Mouse (Mus musculus): Measurements from ENCODE around the gene Ctbp2. TPM values are rescaled to one million over a fixed set of nuclear protein-coding genes. Genes with fewer than 3 reads are reported as not detected.

Ctbp2 gene
- polyA plus RNA-seq, 1 experiment from 2014 or later: 129 TPM

GRCm38 (mm10) chr7:133123244-133123998, 733 bp downstream of the Ctbp2 start, which contains the start of gene Fgfr2:
Gene Fgfr2 (minus strand): TSS chr7:133123350.
- no peaks in the 10 kb centered on the region for H3K36me3 ChIP-seq (replicated peaks; ENCODE audit: control insufficient read depth, insufficient read depth, low read depth, low read length)
- peak within 1 kb of the TSS; percentile 92 for H3K4me2 ChIP-seq (ENCODE audit: low read depth, low read length)
- H3K4me3 ChIP-seq (ENCODE audit: low read depth, low read length): peak within 1 kb of the TSS; percentile 95
- under 1% methylated on average over 37 of the region's 53 CpGs for WGBS
- DNase-seq (ENCODE audit: low spot score) (peak; percentile 82), ATAC-seq (replicated peaks; ENCODE audit: insufficient number of reproducible peaks, low FRiP score, low TSS enrichment, low read depth) (peak; percentile 69)
- H3K9ac ChIP-seq (replicated peaks; ENCODE audit: low read length): peak within 1 kb of the TSS; percentile 98
- H3K27me3 ChIP-seq (ENCODE audit: control insufficient read depth, insufficient read depth, low read length): no peaks in the 10 kb centered on the region
- 0 out of 2 replicates have a peak, but pooled peaks cover 3% of the 10 kb centered on the region for H3K4me1 ChIP-seq (ENCODE audit: control insufficient read depth, insufficient read depth, low read length)
- peak within 1 kb of the TSS; percentile 99 for H3K27ac ChIP-seq (replicated peaks; ENCODE audit: low read depth, low read length)
- no peaks in the 10 kb centered on the region for H3K9me3 ChIP-seq (replicated peaks; ENCODE audit: control insufficient read depth, low read length)

- no peaks in the 10 kb centered on the region for H3K27me3 ChIP-seq (ENCODE audit: control insufficient read depth, insufficient read depth, low read length)
- no peaks in the 10 kb centered on the region for H3K9me3 ChIP-seq (replicated peaks; ENCODE audit: control insufficient read depth, low read length)
- H3K9ac ChIP-seq (replicated peaks; ENCODE audit: low read length): peak overlapping the region; percentile 98
- 0 out of 2 replicates have a peak, but pooled peaks cover 3% of the 10 kb centered on the region for H3K4me1 ChIP-seq (ENCODE audit: control insufficient read depth, insufficient read depth, low read length)
- peak overlapping the region; percentile 95 for H3K4me3 ChIP-seq (ENCODE audit: low read depth, low read length)
- H3K4me2 ChIP-seq (ENCODE audit: low read depth, low read length): peak overlapping the region; percentile 62
- under 1% methylated on average over 84 of the region's 102 CpGs for WGBS
- H3K27ac ChIP-seq (replicated peaks; ENCODE audit: low read depth, low read length): peak overlapping the region; percentile 99
- DNase-seq (ENCODE audit: low spot score) (peak; percentile 65), ATAC-seq (replicated peaks; ENCODE audit: insufficient number of reproducible peaks, low FRiP score, low TSS enrichment, low read depth) (peak; percentile 15)
- no peaks in the 10 kb centered on the region for H3K36me3 ChIP-seq (replicated peaks; ENCODE audit: control insufficient read depth, insufficient read depth, low read depth, low read length)
Measured at GRCm38 (mm10) chr7:133122379-133123243, 1.5 kb downstream of the Ctbp2 start.

- no peaks in the 10 kb centered on the region for H3K9me3 ChIP-seq (replicated peaks; ENCODE audit: control insufficient read depth, low read length)
- WGBS: under 1% methylated on average over 49 of the region's 94 CpGs
- H3K27ac ChIP-seq (replicated peaks; ENCODE audit: low read depth, low read length): peak overlapping the region; percentile 99
- no peaks in the 10 kb centered on the region for H3K36me3 ChIP-seq (replicated peaks; ENCODE audit: control insufficient read depth, insufficient read depth, low read depth, low read length)
- H3K4me3 ChIP-seq (ENCODE audit: low read depth, low read length): peak overlapping the region; percentile 95
- H3K9ac ChIP-seq (replicated peaks; ENCODE audit: low read length): peak overlapping the region; percentile 98
- DNase-seq (ENCODE audit: low spot score) (peak; percentile 67), ATAC-seq (replicated peaks; ENCODE audit: insufficient number of reproducible peaks, low FRiP score, low TSS enrichment, low read depth) (no peak)
- H3K27me3 ChIP-seq (ENCODE audit: control insufficient read depth, insufficient read depth, low read length): no peaks in the 10 kb centered on the region
- peak overlapping the region; percentile 62 for H3K4me2 ChIP-seq (ENCODE audit: low read depth, low read length)
- 0 out of 2 replicates have a peak, but pooled peaks cover 3% of the 10 kb centered on the region for H3K4me1 ChIP-seq (ENCODE audit: control insufficient read depth, insufficient read depth, low read length)
Measured at GRCm38 (mm10) chr7:133121661-133122378, 2.3 kb downstream of the Ctbp2 start.

GRCm38 (mm10) chr7:133121080-133121607, 3.0 kb downstream of the Ctbp2 start:
- Histone ChIP-seq H3K4me1 (ENCODE audit: control insufficient read depth, insufficient read depth, low read length) (0 out of 2 replicates have a peak, but pooled peaks cover 5% of the 10 kb centered on the region), H3K4me2 (ENCODE audit: low read depth, low read length) (peak overlapping the region; percentile 62), H3K36me3 (replicated peaks; ENCODE audit: control insufficient read depth, insufficient read depth, low read depth, low read length) (no peaks in the 10 kb centered on the region), H3K27me3 (ENCODE audit: control insufficient read depth, insufficient read depth, low read length) (no peaks in the 10 kb centered on the region), H3K4me3 (ENCODE audit: low read depth, low read length) (peak overlapping the region; percentile 95), H3K9ac (replicated peaks; ENCODE audit: low read length) (peak overlapping the region; percentile 98), H3K27ac (replicated peaks; ENCODE audit: low read depth, low read length) (peak overlapping the region; percentile 99), H3K9me3 (replicated peaks; ENCODE audit: control insufficient read depth, low read length) (no peaks in the 10 kb centered on the region)
- no peak for ATAC-seq (replicated peaks; ENCODE audit: insufficient number of reproducible peaks, low FRiP score, low TSS enrichment, low read depth)
- DNase-seq (ENCODE audit: low spot score): no peak
- WGBS: under 1% methylated on average over 14 of the region's 14 CpGs

- Histone ChIP-seq H3K4me1 (ENCODE audit: control insufficient read depth, insufficient read depth, low read length) (peaks cover 11% of the 10 kb centered on the region), H3K36me3 (replicated peaks; ENCODE audit: control insufficient read depth, insufficient read depth, low read depth, low read length) (no peaks in the 10 kb centered on the region), H3K9me3 (replicated peaks; ENCODE audit: control insufficient read depth, low read length) (no peaks in the 10 kb centered on the region), H3K4me2 (ENCODE audit: low read depth, low read length) (peak overlapping the region; percentile 32), H3K27ac (replicated peaks; ENCODE audit: low read depth, low read length) (no peak overlapping the region), H3K4me3 (ENCODE audit: low read depth, low read length) (peak overlapping the region; percentile 9), H3K9ac (replicated peaks; ENCODE audit: low read length) (0 out of 2 replicates have a peak overlapping the region, but pooled peaks have one; percentile 20), H3K27me3 (ENCODE audit: control insufficient read depth, insufficient read depth, low read length) (no peaks in the 10 kb centered on the region)
- DNase-seq (ENCODE audit: low spot score): peak; percentile 57
- ATAC-seq (replicated peaks; ENCODE audit: insufficient number of reproducible peaks, low FRiP score, low TSS enrichment, low read depth): no peak
- 3% methylated on average over 15 of the region's 15 CpGs for WGBS
Measured at GRCm38 (mm10) chr7:133120221-133120751, 3.9 kb downstream of the Ctbp2 start.

GRCm38 (mm10) chr7:133117815-133118214, 6.3 kb downstream of the Ctbp2 start:
- Histone ChIP-seq H3K27me3 (ENCODE audit: control insufficient read depth, insufficient read depth, low read length) (no peaks in the 10 kb centered on the region), H3K36me3 (replicated peaks; ENCODE audit: control insufficient read depth, insufficient read depth, low read depth, low read length) (no peaks in the 10 kb centered on the region), H3K4me3 (ENCODE audit: low read depth, low read length) (no peak overlapping the region), H3K27ac (replicated peaks; ENCODE audit: low read depth, low read length) (no peak overlapping the region), H3K9me3 (replicated peaks; ENCODE audit: control insufficient read depth, low read length) (no peaks in the 10 kb centered on the region), H3K4me1 (ENCODE audit: control insufficient read depth, insufficient read depth, low read length) (peaks cover 16% of the 10 kb centered on the region), H3K4me2 (ENCODE audit: low read depth, low read length) (no peak overlapping the region), H3K9ac (replicated peaks; ENCODE audit: low read length) (no peak overlapping the region)
- whole genome bisulfite sequencing: 33% methylated on average over 2 of the region's 2 CpGs
- DNase-seq (ENCODE audit: low spot score) (no peak), ATAC-seq (replicated peaks; ENCODE audit: insufficient number of reproducible peaks, low FRiP score, low TSS enrichment, low read depth) (no peak)

- Histone ChIP-seq H3K9ac (replicated peaks; ENCODE audit: low read length) (no peak overlapping the region), H3K4me3 (ENCODE audit: low read depth, low read length) (no peak overlapping the region), H3K9me3 (replicated peaks; ENCODE audit: control insufficient read depth, low read length) (no peaks in the 10 kb centered on the region), H3K36me3 (replicated peaks; ENCODE audit: control insufficient read depth, insufficient read depth, low read depth, low read length) (no peaks in the 10 kb centered on the region; the same call in 1 of the 2 replicates), H3K4me2 (ENCODE audit: low read depth, low read length) (no peak overlapping the region), H3K27me3 (ENCODE audit: control insufficient read depth, insufficient read depth, low read length) (no peaks in the 10 kb centered on the region), H3K4me1 (ENCODE audit: control insufficient read depth, insufficient read depth, low read length) (peaks cover 16% of the 10 kb centered on the region), H3K27ac (replicated peaks; ENCODE audit: low read depth, low read length) (no peak overlapping the region)
- no peak for ATAC-seq (replicated peaks; ENCODE audit: insufficient number of reproducible peaks, low FRiP score, low TSS enrichment, low read depth)
- no peak for DNase-seq (ENCODE audit: low spot score)
Measured at GRCm38 (mm10) chr7:133116542-133116941, 7.6 kb downstream of the Ctbp2 start.

Measured in embryonic facial prominence, embryonic 11.5 days (tissue).